ENCODE assay signal across 24 mouse cellular contexts in genomic region chr15:101091551-101091950, GRCm38 (mm10). TPM values are rescaled to one million over a fixed set of nuclear protein-coding genes. Genes with fewer than 3 reads are reported as not detected.
"Had no signal": no experiment of that assay in that cellular context is flagged by ENCODE, and none has a peak within 500 bp of the region (broad histone marks: within the 10 kb centered on the region; RNA-seq: fewer than 3 reads in every experiment).

No protein-coding gene starts in this region.

- H3K9ac ChIP-seq: limb, embryonic 15.5 days; liver, embryonic 14.5 days; liver, postnatal 0 days; lung, embryonic 14.5 days had no signal

- H3K4me3 ChIP-seq: layer of hippocampus, adult 2 months; limb, embryonic 15.5 days had no signal

- H3K4me2 ChIP-seq: limb, embryonic 15.5 days; liver, embryonic 11.5 days; lung, embryonic 14.5 days had no signal

- H3K27me3 ChIP-seq: limb, embryonic 15.5 days had no signal

- H3K9me3 ChIP-seq: limb, embryonic 15.5 days had no signal

- H3K36me3 ChIP-seq: limb, embryonic 15.5 days had no signal

- ATAC-seq: liver, postnatal 0 days had no signal

- H3K27ac ChIP-seq: limb, embryonic 15.5 days; liver, embryonic 14.5 days; macrophage had no signal

- DNase-seq: kidney, adult 2 months; kidney, postnatal 25 days; layer of hippocampus, adult 9-11 months; liver, postnatal 0 days; lung, embryonic 14.5 days; midbrain, embryonic 14.5 days; right cerebral cortex, postnatal 25 days; spleen, adult 18-20 months; thymus, adult 18-20 months; thymus, postnatal 36 days had no signal

RNA-seq across cellular contexts. Expression of gene Ankrd33, which starts 24.0 kb away (rescaled TPM):
- polyA plus RNA-seq: kidney, adult 2 months; kidney, embryonic 14.5 days; kidney, postnatal 0 days; large intestine, adult 2 months; limb, embryonic 11.5 days; limb, embryonic 15.5 days; liver, embryonic 11.5 days; liver, embryonic 14.5 days; liver, postnatal 0 days; lung, embryonic 14.5 days; lung, postnatal 0 days; macrophage; midbrain, embryonic 14.5 days; neural tube, embryonic 11.5 days; stomach, embryonic 16.5 days; testis, adult 2 months; urinary bladder, adult 2 months had no signal

RNA-seq across cellular contexts. Expression of gene Gm47841, which starts 44.4 kb away (rescaled TPM):
- polyA plus RNA-seq: kidney, adult 2 months; kidney, embryonic 14.5 days; kidney, postnatal 0 days; large intestine, adult 2 months; limb, embryonic 11.5 days; limb, embryonic 15.5 days; liver, embryonic 11.5 days; liver, embryonic 14.5 days; liver, postnatal 0 days; lung, embryonic 14.5 days; lung, postnatal 0 days; macrophage; midbrain, embryonic 14.5 days; neural tube, embryonic 11.5 days; stomach, embryonic 16.5 days had no signal
